15 mouse cellular contexts compared by ENCODE assay signal in the genomic region with DNA sequence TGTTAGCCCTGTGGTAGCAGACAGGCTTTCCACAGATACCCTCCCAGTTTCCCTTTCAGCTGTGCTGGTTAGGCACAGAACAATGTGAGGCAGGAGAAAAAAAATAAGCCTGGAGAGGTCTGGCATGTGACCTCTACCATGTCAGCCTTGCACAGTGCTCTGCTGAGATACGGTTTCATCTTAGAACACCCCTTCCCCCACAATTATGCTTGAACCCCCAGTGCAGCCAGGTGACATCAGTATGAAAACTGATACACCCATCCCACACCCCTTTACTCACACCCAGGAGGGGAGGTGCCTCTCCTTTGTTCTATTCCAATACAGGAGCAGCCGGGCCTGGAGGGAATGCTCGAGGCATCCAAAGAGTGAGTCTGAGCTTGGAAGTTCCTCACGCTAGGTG.
DNase-seq lines count a peak whose midpoint lies in the region; ATAC-seq and TF ChIP-seq lines count a peak whose summit lies in the region.
"Had no signal": no experiment of that assay in that cellular context is flagged by ENCODE, and none has a peak within 500 bp of the region (broad histone marks: within the 10 kb centered on the region; RNA-seq: fewer than 3 reads in every experiment).

No protein-coding gene starts in this region.

- no peak for TF ChIP-seq CTCF in thymus, adult 2 months (IDR thresholded peaks at IDR 0.05; ENCODE audit: borderline replicate concordance, control insufficient read depth, extremely low read depth, insufficient read depth, low read length, poor library complexity)

- H3K27ac ChIP-seq in heart, embryonic 11.5 days (ENCODE audit: low read depth, low read length), result no peak overlapping the region
- H3K27ac ChIP-seq in limb, embryonic 12.5 days, result no peak overlapping the region
- no peak overlapping the region for H3K27ac ChIP-seq in limb, embryonic 10.5 days
- peak overlapping the region; percentile 64; the same call in 1 of the 2 replicates for H3K27ac ChIP-seq in thymus, adult 2 months (ENCODE audit: control insufficient read depth, insufficient read depth, low read length)
- H3K27ac ChIP-seq: hindbrain, embryonic 14.5 days; neural tube, embryonic 13.5 days had no signal

- 43% methylated on average over 4 of the region's 4 CpGs for WGBS in heart, embryonic 11.5 days (ENCODE audit: insufficient replicate concordance)
- WGBS in limb, embryonic 12.5 days, result 53% methylated on average over 4 of the region's 4 CpGs
- 62% methylated on average over 4 of the region's 4 CpGs for WGBS in limb, embryonic 10.5 days
- 54% methylated on average over 4 of the region's 4 CpGs for WGBS in thymus, adult 2 months

- H3K4me3 ChIP-seq in heart, embryonic 11.5 days (ENCODE audit: low read depth, low read length), result no peak overlapping the region
- no peak overlapping the region for H3K4me3 ChIP-seq in limb, embryonic 12.5 days (replicated peaks)
- H3K4me3 ChIP-seq in limb, embryonic 10.5 days, result no peak overlapping the region
- H3K4me3 ChIP-seq in thymus, adult 2 months (ENCODE audit: control insufficient read depth, insufficient read depth, low read length), result no peak overlapping the region
- H3K4me3 ChIP-seq: megakaryocyte, embryonic 14.5 days; neural tube, embryonic 13.5 days had no signal

- ATAC-seq in heart, embryonic 11.5 days (replicated peaks; ENCODE audit: insufficient number of reproducible peaks, low FRiP score, low TSS enrichment), result peak; percentile 55; the same call in 1 of the 2 replicates
- ATAC-seq in limb, embryonic 12.5 days (ENCODE audit: insufficient number of reproducible peaks, insufficient read depth, low FRiP score, low TSS enrichment, low read depth), result peak; percentile 26; the same call in 1 of the 2 replicates
- ATAC-seq: activated CD4-positive, CD25-positive, alpha-beta regulatory T cell, adult 4 months had no signal

- TF ChIP-seq POLR2A in thymus, adult 2 months (IDR thresholded peaks at IDR 0.05; ENCODE audit: control insufficient read depth, extremely low read depth, insufficient read depth, low read length, poor library complexity), result no peak

- H3K27me3 ChIP-seq in heart, embryonic 11.5 days (ENCODE audit: control insufficient read depth, insufficient read depth, low read length), result no peaks in the 10 kb centered on the region
- H3K27me3 ChIP-seq in limb, embryonic 12.5 days, result 0 out of 2 replicates have a peak, but pooled peaks cover 4% of the 10 kb centered on the region
- H3K27me3 ChIP-seq in limb, embryonic 10.5 days (ENCODE audit: low read depth, poor library complexity, severe bottlenecking), result no peaks in the 10 kb centered on the region
- no peaks in the 10 kb centered on the region for H3K27me3 ChIP-seq in thymus, adult 2 months (ENCODE audit: control insufficient read depth, insufficient read depth, low read length)
- H3K27me3 ChIP-seq: megakaryocyte, embryonic 14.5 days; neural tube, embryonic 13.5 days had no signal

- H3K4me1 ChIP-seq in heart, embryonic 11.5 days (ENCODE audit: control insufficient read depth, insufficient read depth, low read length), result peaks cover 16% of the 10 kb centered on the region
- peaks cover 5% of the 10 kb centered on the region; the same call in 1 of the 2 replicates for H3K4me1 ChIP-seq in limb, embryonic 12.5 days (replicated peaks)
- peaks cover 12% of the 10 kb centered on the region for H3K4me1 ChIP-seq in limb, embryonic 10.5 days
- H3K4me1 ChIP-seq in thymus, adult 2 months (replicated peaks; ENCODE audit: control insufficient read depth, insufficient read depth, low read length), result peaks cover 37% of the 10 kb centered on the region

- no peak for DNase-seq in heart, adult 9 months (ENCODE audit: low spot score in 2 of 2)
- DNase-seq in limb, embryonic 10.5 days (ENCODE audit: low spot score), result no peak
- DNase-seq in thymus, adult 2 months, result no peak
- DNase-seq in thymus, postnatal 10 days (ENCODE audit: low spot score in 2 of 2), result no peak
- DNase-seq in naive thymus-derived CD4-positive, alpha-beta T cell, adult 2 months (ENCODE audit: low read depth), result peak; percentile 47
- no peak for DNase-seq in lung, postnatal 25 days (ENCODE audit: low spot score)
- DNase-seq: cerebellum, adult 11-12 months; heart, adult 11 months; kidney, adult 18-20 months had no signal

- no peaks in the 10 kb centered on the region for H3K9me3 ChIP-seq in heart, embryonic 11.5 days (replicated peaks; ENCODE audit: control insufficient read depth, low read length)
- no peaks in the 10 kb centered on the region; the same call in 1 of the 2 replicates for H3K9me3 ChIP-seq in limb, embryonic 12.5 days
- H3K9me3 ChIP-seq in limb, embryonic 10.5 days (replicated peaks), result no peaks in the 10 kb centered on the region
- H3K9me3 ChIP-seq: neural tube, embryonic 13.5 days had no signal

- no peaks in the 10 kb centered on the region for H3K36me3 ChIP-seq in heart, embryonic 11.5 days (ENCODE audit: control insufficient read depth, insufficient read depth, low read length)
- no peaks in the 10 kb centered on the region for H3K36me3 ChIP-seq in limb, embryonic 12.5 days
- no peaks in the 10 kb centered on the region for H3K36me3 ChIP-seq in limb, embryonic 10.5 days
- no peaks in the 10 kb centered on the region for H3K36me3 ChIP-seq in thymus, adult 2 months (ENCODE audit: control insufficient read depth, insufficient read depth, low read length)
- H3K36me3 ChIP-seq: neural tube, embryonic 13.5 days had no signal

- no peak overlapping the region for H3K4me2 ChIP-seq in heart, embryonic 11.5 days
- H3K4me2 ChIP-seq in limb, embryonic 12.5 days, result no peak overlapping the region
- H3K4me2 ChIP-seq: hindbrain, embryonic 14.5 days; neural tube, embryonic 13.5 days had no signal

- no peak overlapping the region for H3K9ac ChIP-seq in heart, embryonic 11.5 days (ENCODE audit: low read depth, low read length)
- no peak overlapping the region for H3K9ac ChIP-seq in limb, embryonic 12.5 days (replicated peaks)
- H3K9ac ChIP-seq: hindbrain, embryonic 14.5 days; neural tube, embryonic 13.5 days had no signal
